Comparison of ENCODE assay signal across 21 mouse cellular contexts in the genomic region with DNA sequence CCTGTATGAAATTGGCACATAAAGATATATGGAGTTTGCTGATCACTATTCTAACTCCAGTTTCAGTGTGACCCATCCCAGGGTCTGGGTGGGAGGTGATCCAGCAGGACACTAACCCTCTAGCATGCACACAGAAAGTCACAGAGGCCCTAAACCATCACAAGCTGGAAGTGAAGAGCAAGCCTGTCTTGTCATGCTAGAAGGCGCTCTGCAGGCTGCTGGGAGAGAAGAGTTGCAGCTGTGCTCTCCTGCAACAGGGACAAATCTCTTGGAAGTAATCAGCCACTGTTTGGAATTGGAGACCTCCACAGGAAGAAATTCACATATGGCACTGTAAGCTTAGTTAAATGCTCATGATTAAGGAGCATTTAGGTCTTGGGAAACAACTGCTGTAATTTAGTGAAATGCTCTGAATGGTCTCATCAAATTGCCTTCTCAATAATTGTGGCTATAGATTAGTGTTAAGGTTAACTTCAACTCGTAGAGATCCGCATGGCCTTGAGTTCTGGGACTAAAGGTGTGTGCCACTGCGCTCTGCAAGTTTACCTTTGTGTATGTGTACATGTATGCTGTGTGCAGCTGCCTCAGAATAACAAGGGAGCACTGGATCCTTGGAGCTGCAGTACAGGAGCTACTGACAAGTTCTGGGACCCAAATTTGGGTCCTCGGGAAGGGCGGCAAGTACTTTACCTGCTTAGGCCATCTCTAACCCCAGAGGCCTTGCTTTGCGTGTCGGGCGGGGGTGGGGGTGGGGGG. TPM values are rescaled to one million over a fixed set of nuclear protein-coding genes. Genes with fewer than 3 reads are reported as not detected.
A peak's percentile ranks its signal among the peaks of the same experiment; 100 is the strongest.
DNase-seq lines count a peak whose midpoint lies in the region; ATAC-seq and TF ChIP-seq lines count a peak whose summit lies in the region.
"Had no signal": no experiment of that assay in that cellular context is flagged by ENCODE, and none has a peak within 500 bp of the region (broad histone marks: within the 10 kb centered on the region; RNA-seq: fewer than 3 reads in every experiment).

No protein-coding gene starts in this region.

- H3K9me3 ChIP-seq in forebrain, postnatal 0 days (ENCODE audit: low read length): no peaks in the 10 kb centered on the region
- H3K9me3 ChIP-seq in forebrain, embryonic 12.5 days: no peaks in the 10 kb centered on the region
- no peaks in the 10 kb centered on the region for H3K9me3 ChIP-seq in lung, embryonic 14.5 days (ENCODE audit: low read depth, low read length)
- H3K9me3 ChIP-seq in neural tube, embryonic 15.5 days (replicated peaks): no peaks in the 10 kb centered on the region
- H3K9me3 ChIP-seq: embryonic facial prominence, embryonic 12.5 days; heart, embryonic 13.5 days; hindbrain, embryonic 15.5 days had no signal

- H3K9ac ChIP-seq in forebrain, postnatal 0 days: no peak overlapping the region
- no peak overlapping the region for H3K9ac ChIP-seq in forebrain, embryonic 12.5 days
- H3K9ac ChIP-seq in lung, embryonic 14.5 days: no peak overlapping the region
- no peak overlapping the region for H3K9ac ChIP-seq in neural tube, embryonic 15.5 days (replicated peaks)
- H3K9ac ChIP-seq: embryonic facial prominence, embryonic 12.5 days; heart, embryonic 13.5 days; hindbrain, embryonic 15.5 days had no signal

- H3K4me2 ChIP-seq in forebrain, postnatal 0 days (ENCODE audit: low read depth): no peak overlapping the region
- no peak overlapping the region for H3K4me2 ChIP-seq in forebrain, embryonic 12.5 days
- H3K4me2 ChIP-seq in lung, embryonic 14.5 days: no peak overlapping the region
- no peak overlapping the region for H3K4me2 ChIP-seq in neural tube, embryonic 15.5 days
- H3K4me2 ChIP-seq: embryonic facial prominence, embryonic 12.5 days; heart, embryonic 13.5 days; hindbrain, embryonic 15.5 days had no signal

- no peak for TF ChIP-seq CTCF in forebrain, postnatal 0 days (IDR thresholded peaks at IDR 0.05; ENCODE audit: low read depth)
- no peak for TF ChIP-seq CTCF in lung, embryonic 14.5 days (IDR thresholded peaks at IDR 0.05; ENCODE audit: low read depth)

- H3K4me3 ChIP-seq in forebrain, postnatal 0 days (ENCODE audit: low read depth, low read length): no peak overlapping the region
- no peak overlapping the region for H3K4me3 ChIP-seq in forebrain, embryonic 12.5 days (replicated peaks)
- H3K4me3 ChIP-seq in lung, embryonic 14.5 days (ENCODE audit: low read depth, low read length): no peak overlapping the region
- H3K4me3 ChIP-seq in neural tube, embryonic 15.5 days (replicated peaks): no peak overlapping the region
- H3K4me3 ChIP-seq: embryonic facial prominence, embryonic 12.5 days; heart, embryonic 13.5 days; hindbrain, embryonic 15.5 days had no signal

- peak; percentile 26 for DNase-seq in forebrain, postnatal 0 days
- DNase-seq in lung, embryonic 14.5 days: peak; percentile 54
- no peak for DNase-seq in lung, postnatal 36 days
- DNase-seq in neural tube, embryonic 10.5 days (ENCODE audit: extremely low spot score, low spot score): no peak
- no peak for DNase-seq in adrenal gland, postnatal 25 days
- DNase-seq: adrenal gland, adult 8-10 months; B cell, adult 2 months; cerebellum, adult 11 months; cerebellum, adult 8-10 months; cerebellum, postnatal 14 days; gastrocnemius, postnatal 25 days; heart, adult 11 months; heart, postnatal 36 days had no signal

- no peaks in the 10 kb centered on the region for H3K27me3 ChIP-seq in forebrain, postnatal 0 days (ENCODE audit: insufficient read depth, low read length)
- no peaks in the 10 kb centered on the region for H3K27me3 ChIP-seq in forebrain, embryonic 12.5 days
- no peaks in the 10 kb centered on the region for H3K27me3 ChIP-seq in lung, embryonic 14.5 days (ENCODE audit: insufficient read depth, low read length)
- no peaks in the 10 kb centered on the region for H3K27me3 ChIP-seq in neural tube, embryonic 15.5 days (replicated peaks)
- H3K27me3 ChIP-seq: embryonic facial prominence, embryonic 12.5 days; heart, embryonic 13.5 days; hindbrain, embryonic 15.5 days had no signal

- 0 out of 2 replicates have a peak, but pooled peaks have one; percentile 15 for ATAC-seq in forebrain, postnatal 0 days
- ATAC-seq in forebrain, embryonic 12.5 days (ENCODE audit: low FRiP score): no peak
- no peak for ATAC-seq in lung, embryonic 14.5 days (ENCODE audit: insufficient read depth)
- ATAC-seq in neural tube, embryonic 15.5 days (ENCODE audit: low FRiP score): no peak
- ATAC-seq: CD4-positive, CD25-positive, alpha-beta regulatory T cell, adult 4 months; forebrain, embryonic 16.5 days had no signal

- no peaks in the 10 kb centered on the region for H3K4me1 ChIP-seq in forebrain, postnatal 0 days (ENCODE audit: insufficient read depth)
- peaks cover 27% of the 10 kb centered on the region for H3K4me1 ChIP-seq in forebrain, embryonic 12.5 days
- H3K4me1 ChIP-seq in lung, embryonic 14.5 days (ENCODE audit: insufficient read depth): no peaks in the 10 kb centered on the region
- H3K4me1 ChIP-seq in neural tube, embryonic 15.5 days: peaks cover 28% of the 10 kb centered on the region

- H3K36me3 ChIP-seq in forebrain, postnatal 0 days (ENCODE audit: insufficient read depth): peaks cover 22% of the 10 kb centered on the region
- H3K36me3 ChIP-seq in forebrain, embryonic 12.5 days (replicated peaks): peaks cover 43% of the 10 kb centered on the region
- peaks cover 47% of the 10 kb centered on the region for H3K36me3 ChIP-seq in lung, embryonic 14.5 days (ENCODE audit: insufficient read depth)
- H3K36me3 ChIP-seq in neural tube, embryonic 15.5 days: peaks cover 29% of the 10 kb centered on the region

- H3K27ac ChIP-seq in forebrain, postnatal 0 days (ENCODE audit: low read depth, low read length): no peak overlapping the region
- H3K27ac ChIP-seq in forebrain, embryonic 12.5 days: no peak overlapping the region
- no peak overlapping the region for H3K27ac ChIP-seq in lung, embryonic 14.5 days (ENCODE audit: low read depth)
- 0 out of 2 replicates have a peak overlapping the region, but pooled peaks have one; percentile 43 for H3K27ac ChIP-seq in neural tube, embryonic 15.5 days (replicated peaks)
- H3K27ac ChIP-seq: embryonic facial prominence, embryonic 12.5 days; heart, embryonic 13.5 days; hindbrain, embryonic 15.5 days had no signal

- 94% methylated on average over 9 of the region's 9 CpGs for WGBS in forebrain, postnatal 0 days
- WGBS in forebrain, embryonic 12.5 days: 91% methylated on average over 9 of the region's 9 CpGs
- WGBS in lung, embryonic 14.5 days: 86% methylated on average over 9 of the region's 9 CpGs
- WGBS in neural tube, embryonic 15.5 days: 89% methylated on average over 9 of the region's 9 CpGs

RNA-seq across cellular contexts. Expression of gene Pygm, which starts 3.6 kb away (rescaled TPM):
- 6.2 and 8.8 TPM in 2 replicates for total RNA-seq in forebrain, postnatal 0 days (2014; rRNA removed)
- 4.7 and 7.6 TPM in 2 replicates for polyA plus RNA-seq in forebrain, postnatal 0 days (2015; fragmentation: Nextera tagmentation; extraction: Ambion mirVana)
- 0.78 and 1.5 TPM in 2 replicates for polyA plus RNA-seq in forebrain, embryonic 12.5 days (2016; fragmentation: Nextera tagmentation; extraction: Ambion mirVana)
- 6.1 and 9.3 TPM in 2 replicates for polyA plus RNA-seq in lung, embryonic 14.5 days (2014; fragmentation: Nextera tagmentation; extraction: Ambion mirVana)
- 7.5 and 12.0 TPM in 2 replicates for polyA plus RNA-seq in neural tube, embryonic 15.5 days (2015; fragmentation: Nextera tagmentation; extraction: Ambion mirVana)
- 61.6 and 85.9 TPM in 2 replicates for total RNA-seq in adrenal gland, postnatal 25 days (2021)

RNA-seq across cellular contexts. Expression of gene Sf1, which starts 17.1 kb away (rescaled TPM):
- 70.0 and 113 TPM in 2 replicates for total RNA-seq in forebrain, postnatal 0 days (2014; rRNA removed)
- polyA plus RNA-seq in forebrain, postnatal 0 days (2015; fragmentation: Nextera tagmentation; extraction: Ambion mirVana): 89.7 and 102 TPM in 2 replicates
- polyA plus RNA-seq in forebrain, embryonic 12.5 days (2016; fragmentation: Nextera tagmentation; extraction: Ambion mirVana): 204 and 221 TPM in 2 replicates
- polyA plus RNA-seq in lung, embryonic 14.5 days (2014; fragmentation: Nextera tagmentation; extraction: Ambion mirVana): 177 and 200 TPM in 2 replicates
- polyA plus RNA-seq in neural tube, embryonic 15.5 days (2015; fragmentation: Nextera tagmentation; extraction: Ambion mirVana): 88.7 and 104 TPM in 2 replicates
- total RNA-seq in adrenal gland, postnatal 25 days (2021): 211 and 245 TPM in 2 replicates

RNA-seq across cellular contexts. Expression of gene Rasgrp2, which starts 18.6 kb away (rescaled TPM):
- total RNA-seq in forebrain, postnatal 0 days (2014; rRNA removed): 125 and 170 TPM in 2 replicates
- 130 and 150 TPM in 2 replicates for polyA plus RNA-seq in forebrain, postnatal 0 days (2015; fragmentation: Nextera tagmentation; extraction: Ambion mirVana)
- polyA plus RNA-seq in forebrain, embryonic 12.5 days (2016; fragmentation: Nextera tagmentation; extraction: Ambion mirVana): 13.1 and 15.1 TPM in 2 replicates
- polyA plus RNA-seq in lung, embryonic 14.5 days (2014; fragmentation: Nextera tagmentation; extraction: Ambion mirVana): 34.8 and 35.1 TPM in 2 replicates
- polyA plus RNA-seq in neural tube, embryonic 15.5 days (2015; fragmentation: Nextera tagmentation; extraction: Ambion mirVana): 197 and 217 TPM in 2 replicates
- total RNA-seq in adrenal gland, postnatal 25 days (2021): 37.6 and 39.5 TPM in 2 replicates

RNA-seq across cellular contexts. Expression of gene Nrxn2, which starts 37.9 kb away (rescaled TPM):
- total RNA-seq in forebrain, postnatal 0 days (2014; rRNA removed): 213 and 256 TPM in 2 replicates
- 45.1 and 49.4 TPM in 2 replicates for polyA plus RNA-seq in forebrain, postnatal 0 days (2015; fragmentation: Nextera tagmentation; extraction: Ambion mirVana)
- polyA plus RNA-seq in forebrain, embryonic 12.5 days (2016; fragmentation: Nextera tagmentation; extraction: Ambion mirVana): 17.1 and 17.6 TPM in 2 replicates
- polyA plus RNA-seq in lung, embryonic 14.5 days (2014; fragmentation: Nextera tagmentation; extraction: Ambion mirVana): 0.47 and 1.1 TPM in 2 replicates
- polyA plus RNA-seq in neural tube, embryonic 15.5 days (2015; fragmentation: Nextera tagmentation; extraction: Ambion mirVana): 31.3 and 45.7 TPM in 2 replicates
- total RNA-seq in adrenal gland, postnatal 25 days (2021): 11.1 and 12.7 TPM in 2 replicates
- total RNA-seq: common myeloid progenitor, adult 5-6 weeks had no signal
- polyA plus RNA-seq: CD4-positive, CD25-positive, alpha-beta regulatory T cell, adult 4 months had no signal

RNA-seq across cellular contexts. Expression of gene Map4k2, which starts 39.7 kb away (rescaled TPM):
- 43.0 and 55.8 TPM in 2 replicates for total RNA-seq in forebrain, postnatal 0 days (2014; rRNA removed)
- 6.7 and 9.7 TPM in 2 replicates for polyA plus RNA-seq in forebrain, postnatal 0 days (2015; fragmentation: Nextera tagmentation; extraction: Ambion mirVana)
- 14.4 and 15.1 TPM in 2 replicates for polyA plus RNA-seq in forebrain, embryonic 12.5 days (2016; fragmentation: Nextera tagmentation; extraction: Ambion mirVana)
- polyA plus RNA-seq in lung, embryonic 14.5 days (2014; fragmentation: Nextera tagmentation; extraction: Ambion mirVana): 13.4 and 22.2 TPM in 2 replicates
- polyA plus RNA-seq in neural tube, embryonic 15.5 days (2015; fragmentation: Nextera tagmentation; extraction: Ambion mirVana): 21.9 and 22.2 TPM in 2 replicates
- 44.7 and 56.3 TPM in 2 replicates for total RNA-seq in adrenal gland, postnatal 25 days (2021)

Comparison
In these comparisons a context has a peak if more than half of its experiments do, and no peak if none do; other contexts are left out.
1. DNase-seq: peak in forebrain, postnatal 0 days (single experiment) and lung, embryonic 14.5 days (single experiment); none in lung, postnatal 36 days (single experiment), neural tube, embryonic 10.5 days (single experiment) and adrenal gland, postnatal 25 days (single experiment).